Mouse (Mus musculus) adrenal gland, postnatal 0 days (tissue): ENCODE data around the gene Rbm6. TPM values are rescaled to one million over a fixed set of nuclear protein-coding genes. Genes with fewer than 3 reads are reported as not detected.

ENCODE experiments used
- polyA plus RNA-seq: library from polyadenylated mRNA; unstranded; fragments of >200 nt; fragmentation: Nextera tagmentation; extraction: Ambion mirVana; gene quantifications from 2 replicates; pipeline ENCODE4 v1.2.1, GENCODE M21; 2015

Gene Rbm6
- 25.9 and 43.6 TPM in 2 replicates for polyA plus RNA-seq

GRCm38 (mm10) chr9:107873137-107873536, at the start of gene Rbm6:
Gene Rbm6, minus strand, starts transcription at chr9:107873237.

GRCm38 (mm10) chr9:107906252-107906966, 33.4 kb upstream of the Rbm6 start, which contains the start of gene Mst1r:
Gene Mst1r, plus strand, starts transcription at chr9:107906873.

GRCm38 (mm10) chr9:107887804-107888266, 14.8 kb upstream of the Rbm6 start, which contains the start of gene Mon1a:
Gene Mon1a, plus strand, starts transcription at chr9:107888151.

GRCm38 (mm10) chr9:107770374-107771290, 102.4 kb downstream of the Rbm6 start, which contains the start of gene Rbm5:
Gene Rbm5, minus strand, starts transcription at chr9:107770996.

Other genes with a start within 250 kb of the Rbm6 start
- 258 and 304 TPM in 2 replicates for gene Gnai2, start 237.9 kb downstream of the Rbm6 start, polyA plus RNA-seq
- gene Slc38a3, start 203.7 kb downstream of the Rbm6 start, polyA plus RNA-seq: 5.0 TPM in 2 replicates
- gene Gnat1, start 193.5 kb downstream of the Rbm6 start, polyA plus RNA-seq: 0.40 and 1.9 TPM in 2 replicates
- 5.7 and 6.2 TPM in 2 replicates for gene Sema3f, start 162.8 kb downstream of the Rbm6 start, polyA plus RNA-seq
- gene Rbm5, start 102.2 kb downstream of the Rbm6 start, polyA plus RNA-seq: 54.4 and 75.5 TPM in 2 replicates
- 10.5 and 11.8 TPM in 2 replicates for gene Mon1a, start 14.9 kb upstream of the Rbm6 start, polyA plus RNA-seq
- gene Mst1r, start 33.6 kb upstream of the Rbm6 start, polyA plus RNA-seq: 5.1 and 5.4 TPM in 2 replicates
- gene Actl11, start 55.2 kb upstream of the Rbm6 start, polyA plus RNA-seq: not detected in 2 replicates
- gene Camkv, start 62.4 kb upstream of the Rbm6 start, polyA plus RNA-seq: 3.1 and 4.4 TPM in 2 replicates
- 10.0 and 11.1 TPM in 2 replicates for gene Traip, start 76.9 kb upstream of the Rbm6 start, polyA plus RNA-seq
- gene Uba7, start 102.3 kb upstream of the Rbm6 start, polyA plus RNA-seq: 30.4 and 55.9 TPM in 2 replicates
- gene Gm20661, start 109.8 kb upstream of the Rbm6 start, polyA plus RNA-seq: 0.66 and 0.84 TPM in 2 replicates
- 36.0 and 45.0 TPM in 2 replicates for gene Inka1, start 112.6 kb upstream of the Rbm6 start, polyA plus RNA-seq
- gene Cdhr4, start 119.3 kb upstream of the Rbm6 start, polyA plus RNA-seq: 1.8 and 2.6 TPM in 2 replicates
- 0.73 TPM in 1 of 2 replicates, not detected in the other for gene Gm20662, start 123.1 kb upstream of the Rbm6 start, polyA plus RNA-seq
- 45.9 and 52.5 TPM in 2 replicates for gene Ip6k1, start 129.3 kb upstream of the Rbm6 start, polyA plus RNA-seq
- 17.3 and 23.9 TPM in 2 replicates for gene Gmppb, start 176.0 kb upstream of the Rbm6 start, polyA plus RNA-seq
- 1.7 and 2.4 TPM in 2 replicates for gene Amigo3, start 179.9 kb upstream of the Rbm6 start, polyA plus RNA-seq
- gene Mst1, start 207.2 kb upstream of the Rbm6 start, polyA plus RNA-seq: 2.1 and 2.7 TPM in 2 replicates
- 16.6 and 22.3 TPM in 2 replicates for gene Rnf123, start 210.1 kb upstream of the Rbm6 start, polyA plus RNA-seq
- gene Apeh, start 221.4 kb upstream of the Rbm6 start, polyA plus RNA-seq: 43.5 and 58.7 TPM in 2 replicates